Mouse (Mus musculus) kidney, adult 2 months (tissue): Measurements from ENCODE around the gene Rin3.

Source experiments
- CTCF ChIP-seq: fragments of 200-500 bp; conservative IDR thresholded peaks from 2 replicates; pipeline ENCODE4 v1.5.1; 2011; ENCODE audit warnings: low read depth, mild to moderate bottlenecking, control low read depth, low read length, moderate library complexity, mixed read lengths; ENCODE audit not compliant: insufficient read depth, insufficient read length
- POLR2A ChIP-seq: fragments of 200-500 bp; IDR thresholded peaks from one replicate; pipeline ENCODE4 v1.6.1; 2011; ENCODE audit warnings: low read depth, low read length, control low read depth

DNA sequence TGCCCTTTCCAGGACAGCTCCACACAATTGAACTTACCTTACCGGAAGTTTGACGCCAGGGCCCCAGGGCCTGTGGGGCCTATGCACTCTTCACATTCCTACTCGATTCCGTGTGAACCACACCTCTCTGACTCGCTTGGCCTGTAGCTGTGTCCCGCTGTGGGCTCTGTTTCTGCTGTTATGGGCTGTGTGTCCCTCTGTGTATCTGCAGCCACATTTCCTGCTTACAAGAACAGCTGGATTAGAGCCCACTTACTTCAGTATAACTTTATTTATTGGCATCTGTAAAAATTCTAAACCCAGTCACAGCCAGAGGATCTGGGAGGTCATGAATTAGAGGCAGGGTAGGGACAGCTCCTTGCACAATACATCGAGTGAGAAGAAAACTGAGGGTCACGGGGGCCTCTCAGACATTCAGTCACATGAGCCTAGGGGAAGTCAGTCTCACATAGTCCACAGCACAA lies 20.9 kb upstream of the Rin3 start:
- TF ChIP-seq CTCF (no peak), POLR2A (no peak)
